Mouse (Mus musculus) megakaryocyte, embryonic 14.5 days (primary cell): ENCODE results near the gene Psme3.

Source experiments
- FLI1 ChIP-seq: IDR thresholded peaks from 2 replicates; pipeline ENCODE4 v1.6.1; 2012; ENCODE audit warnings: low read length, inconsistent platforms, mixed read lengths
- GATA1 ChIP-seq: IDR thresholded peaks from 3 replicates; pipeline ENCODE4 v1.6.1; 2012; ENCODE audit warnings: mixed read lengths, low read length, inconsistent platforms, borderline replicate concordance

GRCm38 (mm10) chr11:101307744-101308143 is 8.3 kb upstream of the Psme3 start:
- TF ChIP-seq GATA1 (no peak), FLI1 (no peak)
